Mouse (Mus musculus): ENCODE data around the gene Ihh. TPM values are rescaled to one million over a fixed set of nuclear protein-coding genes. Genes with fewer than 3 reads are reported as not detected.

Ihh gene
- polyA plus RNA-seq, 1 experiment from 2014 or later: 0.25 TPM

MicroRNA genes within 50 kb of the gene (microRNA counts, 519-probe panel; counts per million panel counts)
- microRNA mmu-miR-375: 1,654 counts per million, percentile 16 among the panel's probes with 10 or more counts

Small RNA genes within 50 kb of the gene (microRNA-seq; reads per million reads assigned to microRNA genes)
- gene Mir375: 630 reads per million, percentile 72 among the genes with 10 or more reads in this experiment

Other genes with a start within 250 kb of the Ihh start
- gene Cyp27a1, start 238.1 kb downstream of the Ihh start, polyA plus RNA-seq (2015; fragmentation: Nextera tagmentation; extraction: Ambion mirVana): 2.4 and 3.5 TPM in 2 replicates
- 0.13 and 0.36 TPM in 2 replicates for gene Prkag3, start 202.5 kb downstream of the Ihh start, polyA plus RNA-seq (2015; fragmentation: Nextera tagmentation; extraction: Ambion mirVana)
- gene Wnt6, start 179.8 kb downstream of the Ihh start, polyA plus RNA-seq (2015; fragmentation: Nextera tagmentation; extraction: Ambion mirVana): 4.9 and 6.1 TPM in 2 replicates
- gene Wnt10a, start 160.2 kb downstream of the Ihh start, polyA plus RNA-seq (2015; fragmentation: Nextera tagmentation; extraction: Ambion mirVana): 0.40 TPM in 2 replicates
- 8.4 and 9.4 TPM in 2 replicates for gene Cdk5r2, start 96.7 kb downstream of the Ihh start, polyA plus RNA-seq (2015; fragmentation: Nextera tagmentation; extraction: Ambion mirVana)
- 2.9 and 3.3 TPM in 2 replicates for gene Fev, start 66.3 kb downstream of the Ihh start, polyA plus RNA-seq (2015; fragmentation: Nextera tagmentation; extraction: Ambion mirVana)
- gene Cryba2, start 58.5 kb downstream of the Ihh start, polyA plus RNA-seq (2015; fragmentation: Nextera tagmentation; extraction: Ambion mirVana): 1.4 and 2.1 TPM in 2 replicates
- 1.1 and 1.6 TPM in 2 replicates for gene Cfap65, start 16.1 kb downstream of the Ihh start, polyA plus RNA-seq (2015; fragmentation: Nextera tagmentation; extraction: Ambion mirVana)
- 6.6 and 7.2 TPM in 2 replicates for gene Nhej1, start 173.5 kb upstream of the Ihh start, polyA plus RNA-seq (2015; fragmentation: Nextera tagmentation; extraction: Ambion mirVana)
- not detected in 2 replicates for gene Slc23a3, start 182.2 kb upstream of the Ihh start, polyA plus RNA-seq (2015; fragmentation: Nextera tagmentation; extraction: Ambion mirVana)
- 42.3 and 51.7 TPM in 2 replicates for gene Cnppd1, start 191.0 kb upstream of the Ihh start, polyA plus RNA-seq (2015; fragmentation: Nextera tagmentation; extraction: Ambion mirVana)
- 139 and 144 TPM in 2 replicates for gene Retreg2, start 191.1 kb upstream of the Ihh start, polyA plus RNA-seq (2015; fragmentation: Nextera tagmentation; extraction: Ambion mirVana)
- 39.9 and 43.4 TPM in 2 replicates for gene Zfand2b, start 217.0 kb upstream of the Ihh start, polyA plus RNA-seq (2015; fragmentation: Nextera tagmentation; extraction: Ambion mirVana)
- gene Abcb6, start 228.7 kb upstream of the Ihh start, polyA plus RNA-seq (2015; fragmentation: Nextera tagmentation; extraction: Ambion mirVana): 53.9 and 57.6 TPM in 2 replicates
- gene Ankzf1, start 240.5 kb upstream of the Ihh start, polyA plus RNA-seq (2015; fragmentation: Nextera tagmentation; extraction: Ambion mirVana): 26.9 and 27.8 TPM in 2 replicates
- 62.1 and 70.5 TPM in 2 replicates for gene Atg9a, start 240.5 kb upstream of the Ihh start, polyA plus RNA-seq (2015; fragmentation: Nextera tagmentation; extraction: Ambion mirVana)